Mouse (Mus musculus) E14TG2a.4 (cell line): ENCODE results near the gene Rln1.

Experiments
- H3K27me3 ChIP-seq: 2 replicates; pipeline ENCODE4 v1.6.1; 2014; ENCODE audit warnings: low read length, control low read depth; ENCODE audit not compliant: insufficient read depth
- H3K36me3 ChIP-seq: 2 replicates; pipeline ENCODE4 v1.6.1; 2014; ENCODE audit warnings: low read length, control low read depth; ENCODE audit not compliant: insufficient read depth
- H3K4me1 ChIP-seq: replicated peaks from 2 replicates; pipeline ENCODE4 v1.6.1; 2014; ENCODE audit warnings: low read depth, low read length, control low read depth
- H3K4me3 ChIP-seq: replicated peaks from 2 replicates; pipeline ENCODE4 v1.5.1; 2014; ENCODE audit warnings: mild to moderate bottlenecking, low read length
- H3K9me3 ChIP-seq: 2 replicates; pipeline ENCODE4 v1.6.1; 2014; ENCODE audit warnings: low read length, control low read depth
- CTCF ChIP-seq: conservative IDR thresholded peaks from 2 replicates; pipeline ENCODE4 v1.5.1; 2014; ENCODE audit warnings: low read length
- NANOG ChIP-seq: IDR thresholded peaks from 2 replicates; pipeline ENCODE4 v1.6.1; 2014; ENCODE audit warnings: borderline replicate concordance, low read length, mixed read lengths
- POU5F1 ChIP-seq: IDR thresholded peaks from 2 replicates; pipeline ENCODE4 v1.6.1; 2014; ENCODE audit warnings: low read length, borderline replicate concordance

The Rln1 gene

DNA sequence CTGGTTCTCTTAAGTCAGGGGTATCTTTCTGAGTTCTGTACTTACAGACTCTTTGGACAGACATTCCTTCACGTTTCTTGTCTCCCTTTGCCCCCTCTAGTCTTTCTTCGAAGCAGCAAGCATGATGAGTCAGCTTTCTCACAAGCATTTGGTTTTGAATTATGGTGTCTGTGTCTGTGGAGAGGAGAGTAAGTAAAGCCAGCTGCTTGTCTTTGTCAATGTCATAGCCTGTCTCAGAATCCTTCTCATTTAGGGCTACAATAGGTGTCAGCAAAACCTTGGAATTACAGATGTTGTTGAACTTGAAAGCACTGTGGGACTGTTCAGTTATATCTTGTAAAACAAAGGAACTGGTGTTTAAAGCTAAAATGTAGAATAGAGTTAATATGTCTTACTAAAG is 39.7 kb downstream of the Rln1 start:
- no peaks in the 10 kb centered on the region for H3K9me3 ChIP-seq
- TF ChIP-seq POU5F1 (no peak), NANOG (no peak), CTCF (no peak)
- H3K36me3 ChIP-seq: no peaks in the 10 kb centered on the region
- H3K4me3 ChIP-seq: no peak overlapping the region
- H3K27me3 ChIP-seq: no peaks in the 10 kb centered on the region
- H3K4me1 ChIP-seq: peaks cover 14% of the 10 kb centered on the region; the same call in 1 of the 2 replicates

DNA sequence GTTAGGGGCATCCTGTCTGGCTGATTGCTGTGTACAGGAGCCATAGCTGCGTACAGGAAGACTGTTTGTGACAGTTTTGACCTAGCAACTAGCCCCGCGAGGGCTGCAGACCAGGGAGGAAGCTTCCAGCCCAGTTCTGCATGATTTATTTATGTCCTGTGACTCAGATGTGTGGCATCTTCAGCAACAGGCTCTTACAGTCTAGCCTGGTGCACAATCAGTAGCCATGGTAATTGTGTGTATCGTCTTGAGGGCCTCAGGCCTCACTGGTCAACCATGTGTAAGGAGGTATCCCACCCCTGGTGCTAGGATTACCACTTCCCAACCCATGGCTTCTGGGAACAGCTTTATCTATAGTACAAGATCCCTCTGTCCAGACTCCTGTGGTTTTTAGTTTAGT is 41.9 kb downstream of the Rln1 start:
- no peak for TF ChIP-seq NANOG
- no peak for TF ChIP-seq CTCF
- TF ChIP-seq POU5F1: no peak
- Histone ChIP-seq H3K9me3 (no peaks in the 10 kb centered on the region), H3K4me1 (peaks cover 19% of the 10 kb centered on the region), H3K36me3 (no peaks in the 10 kb centered on the region), H3K27me3 (no peaks in the 10 kb centered on the region), H3K4me3 (no peak overlapping the region)

DNA sequence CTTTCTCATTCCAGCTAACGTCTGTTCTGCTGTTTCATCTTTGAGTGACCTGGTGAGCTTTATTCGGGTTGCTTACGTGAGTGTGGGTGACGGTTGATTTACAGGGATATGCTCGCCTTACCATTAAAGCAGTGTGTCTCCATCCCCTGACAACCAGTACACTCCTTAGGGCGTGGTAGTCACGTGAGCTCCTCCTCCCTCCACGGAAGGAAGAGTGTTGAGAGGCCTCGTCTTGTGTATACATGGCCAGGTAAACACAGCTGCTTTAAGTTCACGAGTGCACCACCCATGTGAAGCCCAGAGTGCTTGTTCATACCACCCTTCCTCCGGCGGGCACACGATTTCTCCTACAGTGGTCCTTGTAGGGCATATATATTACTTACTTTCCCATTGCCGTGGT is 42.9 kb downstream of the Rln1 start:
- Histone ChIP-seq H3K4me3 (no peak overlapping the region), H3K4me1 (peaks cover 24% of the 10 kb centered on the region), H3K9me3 (no peaks in the 10 kb centered on the region), H3K36me3 (no peaks in the 10 kb centered on the region), H3K27me3 (no peaks in the 10 kb centered on the region)
- TF ChIP-seq NANOG: no peak
- TF ChIP-seq POU5F1: no peak

DNA sequence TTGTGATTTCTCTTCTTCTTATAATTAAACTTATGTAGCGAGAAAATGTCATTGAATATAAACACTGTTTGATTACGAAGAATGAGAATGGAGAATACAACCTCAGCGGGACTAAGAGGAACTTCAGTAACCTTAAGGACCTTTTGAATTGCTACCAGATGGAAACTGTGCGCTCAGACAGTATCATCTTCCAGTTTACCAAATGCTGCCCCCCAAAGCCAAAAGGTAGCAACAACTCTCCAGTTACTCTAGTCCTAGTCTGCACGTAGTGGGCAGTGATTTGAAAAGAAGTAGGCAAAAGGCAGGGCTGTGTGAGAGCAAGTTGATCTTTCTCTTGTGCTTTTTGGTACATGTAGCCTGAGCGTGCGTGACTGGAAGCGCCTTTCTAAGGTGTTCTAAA is 46.6 kb downstream of the Rln1 start:
- no peaks in the 10 kb centered on the region for H3K9me3 ChIP-seq
- no peak overlapping the region for H3K4me3 ChIP-seq
- peaks cover 49% of the 10 kb centered on the region for H3K4me1 ChIP-seq
- TF ChIP-seq NANOG (no peak), CTCF (no peak), POU5F1 (no peak)
- H3K36me3 ChIP-seq: no peaks in the 10 kb centered on the region
- no peaks in the 10 kb centered on the region for H3K27me3 ChIP-seq

DNA sequence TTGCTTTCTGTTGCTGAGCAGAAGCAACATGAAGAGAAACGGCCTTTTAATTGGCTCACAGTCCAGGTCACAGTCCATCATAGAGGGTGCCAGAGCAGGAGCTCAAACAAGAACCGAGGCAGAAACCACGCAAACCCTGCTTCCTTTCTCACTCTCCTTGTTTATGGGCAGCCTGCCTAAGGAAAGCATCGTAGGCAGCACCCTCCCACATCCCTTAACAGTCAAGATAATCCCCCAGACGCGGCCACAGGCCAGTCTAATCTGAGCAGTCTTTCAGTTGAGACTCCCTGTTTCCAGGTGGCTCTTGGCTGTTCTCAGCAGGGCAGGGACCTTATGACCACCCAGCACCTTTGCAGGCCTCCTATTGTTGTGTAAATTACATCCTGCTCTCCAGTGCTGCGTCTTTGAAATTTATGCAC is 49.0 kb downstream of the Rln1 start:
- Histone ChIP-seq H3K9me3 (no peaks in the 10 kb centered on the region), H3K36me3 (no peaks in the 10 kb centered on the region), H3K4me1 (peaks cover 34% of the 10 kb centered on the region), H3K4me3 (peak overlapping the region; percentile 53), H3K27me3 (no peaks in the 10 kb centered on the region)
- TF ChIP-seq NANOG (no peak), POU5F1 (peak; percentile 50; the same call in 1 of the 2 replicates), CTCF (no peak)
